Mouse (Mus musculus) adrenal gland, postnatal 25 days (tissue): ENCODE measurements around the gene Ear2. TPM values are rescaled to one million over a fixed set of nuclear protein-coding genes. Genes with fewer than 3 reads are reported as not detected.
"Not testable (repeated sequence)": the region's sequence is repeated elsewhere in the genome, so short reads cannot be mapped to it uniquely, and the experiment has no call there.

Experiments
- DNase-seq: peaks from one replicate; pipeline ENCODE4 v3.0.0; 2021; ENCODE audit warnings: mixed read lengths
- long read RNA-seq: library from polyadenylated mRNA; stranded (forward); transcript quantifications from one replicate; pipeline ENCODE4 v2.0.0, GENCODE M21; 2021
- total RNA-seq: library from RNA; stranded (reverse); gene quantifications from 2 replicates; pipeline ENCODE4 v1.2.3, GENCODE M21; 2021

The Ear2 gene
- 0.64 TPM in 1 of 2 replicates, not detected in the other for total RNA-seq
- long read RNA-seq: 0 reads

DNA sequence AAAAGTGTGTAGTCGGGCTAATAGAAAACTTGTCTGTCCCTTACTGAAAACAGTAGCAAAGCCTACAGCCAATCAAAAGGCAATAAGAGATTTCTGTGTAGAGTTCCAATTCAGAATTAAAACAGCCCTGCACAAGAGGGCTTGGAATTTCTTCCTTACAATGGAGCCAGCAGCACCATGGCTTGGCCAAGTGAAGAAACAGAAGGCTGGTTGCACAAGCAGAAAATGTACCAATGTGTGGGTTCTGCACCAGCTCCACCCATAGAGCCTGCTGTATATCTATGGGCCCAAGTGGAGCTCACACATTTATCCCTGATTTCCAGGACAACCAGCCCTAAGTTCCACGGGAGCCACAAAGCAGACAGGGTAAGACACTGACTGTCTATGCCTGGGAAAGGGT lies at the start of gene Ear2:
TSS of gene Ear2 (plus strand) at position 301 of the 400 bp plus-strand sequence.
- DNase-seq: not testable (repeated sequence)

- DNase-seq: not testable (repeated sequence)
Measured at GRCm38 (mm10) chr14:44067879-44068278, 34.6 kb upstream of the Ear2 start.

- DNase-seq: not testable (repeated sequence)
Measured at GRCm38 (mm10) chr14:44070595-44070994, 31.9 kb upstream of the Ear2 start.

DNA sequence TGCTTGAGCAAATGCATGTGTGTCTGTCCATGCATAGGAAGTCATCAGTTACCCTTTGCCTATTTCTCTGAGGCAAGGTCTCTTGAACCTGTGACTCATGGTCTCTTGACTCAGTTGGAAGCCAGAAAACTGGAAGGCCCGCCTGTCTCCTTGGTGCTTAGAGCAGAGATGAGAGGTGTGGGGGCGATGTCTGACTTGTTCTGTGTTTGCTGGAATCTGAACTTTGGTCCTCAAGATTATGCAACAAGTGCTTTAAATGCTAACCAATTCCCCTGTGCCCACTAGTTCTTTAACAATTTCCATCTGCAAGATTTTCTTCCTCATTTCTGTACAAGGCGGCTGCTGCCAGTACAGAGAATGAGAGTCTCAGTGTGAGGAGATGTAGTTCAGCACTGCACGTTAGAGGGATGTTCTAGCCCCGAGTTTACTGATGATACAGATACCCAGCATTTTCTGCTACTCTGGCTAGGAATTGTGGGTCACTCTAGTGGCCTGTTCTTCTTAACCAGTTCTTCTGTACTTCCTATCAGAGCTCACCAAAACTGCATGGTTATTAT lies 24.6 kb upstream of the Ear2 start:
- DNase-seq: not testable (repeated sequence)

DNA sequence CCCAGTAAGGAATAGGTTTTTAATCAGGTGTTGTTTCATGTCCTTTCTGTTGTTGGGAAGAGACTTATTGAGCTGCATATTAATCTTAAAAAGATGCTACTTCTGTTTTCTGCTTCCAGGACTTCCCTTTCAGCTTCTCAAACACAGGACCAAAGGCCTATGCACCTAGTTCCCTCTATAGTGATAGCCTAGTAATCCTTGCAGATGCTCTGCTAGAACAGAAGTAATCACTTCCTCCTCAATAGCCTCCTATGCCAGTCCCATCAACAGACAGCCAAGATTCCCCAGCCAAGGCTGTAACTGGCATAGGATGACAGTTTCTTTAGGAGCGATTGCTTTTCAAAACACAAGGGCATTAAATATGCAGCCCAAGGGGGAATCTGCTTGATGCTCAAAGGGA lies 15.9 kb upstream of the Ear2 start:
- DNase-seq: not testable (repeated sequence)

- not testable (repeated sequence) for DNase-seq
Measured at GRCm38 (mm10) chr14:44087535-44087934, 14.9 kb upstream of the Ear2 start.

GRCm38 (mm10) chr14:44091524-44091923 lies 10.9 kb upstream of the Ear2 start:
- DNase-seq: not testable (repeated sequence)

DNA sequence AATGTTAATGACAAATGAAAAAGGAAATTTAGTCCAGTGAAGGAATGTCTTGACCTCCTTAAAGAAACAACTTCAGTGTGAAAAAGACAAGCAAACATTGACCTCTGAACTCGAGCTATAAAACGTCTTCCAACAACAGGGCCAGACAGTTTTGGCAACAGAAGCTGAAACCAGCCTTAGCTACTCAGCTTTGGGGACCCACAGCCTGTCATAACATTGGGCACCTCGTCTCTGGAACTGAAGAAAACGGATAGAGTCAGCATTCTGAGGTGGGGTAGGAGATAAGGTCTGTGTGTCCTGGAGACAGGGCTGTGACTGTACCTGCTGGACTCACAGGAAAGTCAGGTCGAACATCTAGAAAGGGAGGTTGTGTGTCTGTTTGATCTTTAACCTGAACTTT lies 8.0 kb upstream of the Ear2 start:
- not testable (repeated sequence) for DNase-seq

GRCm38 (mm10) chr14:44100030-44100429 lies 2.4 kb upstream of the Ear2 start:
- not testable (repeated sequence) for DNase-seq

DNA sequence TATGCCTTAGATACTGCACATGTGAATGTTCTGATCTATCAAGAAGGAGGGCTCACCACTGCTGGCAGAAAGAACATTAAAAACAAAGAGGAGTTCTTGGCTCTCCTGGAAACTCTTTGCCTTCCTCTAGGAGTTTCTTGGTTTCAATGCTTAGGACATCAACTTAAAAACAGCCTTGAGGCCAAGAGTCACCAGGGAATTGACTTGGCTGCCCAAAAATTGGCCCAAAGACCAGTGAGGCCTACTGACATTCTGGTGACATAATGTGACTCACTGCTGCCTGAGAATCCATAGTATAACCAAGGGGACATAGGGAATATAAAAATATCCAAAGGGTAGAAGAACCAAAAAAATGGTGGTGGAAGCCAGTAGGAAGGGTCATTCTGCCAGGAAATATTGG lies 8.5 kb downstream of the Ear2 start:
- peak; percentile 1 for DNase-seq

DNA sequence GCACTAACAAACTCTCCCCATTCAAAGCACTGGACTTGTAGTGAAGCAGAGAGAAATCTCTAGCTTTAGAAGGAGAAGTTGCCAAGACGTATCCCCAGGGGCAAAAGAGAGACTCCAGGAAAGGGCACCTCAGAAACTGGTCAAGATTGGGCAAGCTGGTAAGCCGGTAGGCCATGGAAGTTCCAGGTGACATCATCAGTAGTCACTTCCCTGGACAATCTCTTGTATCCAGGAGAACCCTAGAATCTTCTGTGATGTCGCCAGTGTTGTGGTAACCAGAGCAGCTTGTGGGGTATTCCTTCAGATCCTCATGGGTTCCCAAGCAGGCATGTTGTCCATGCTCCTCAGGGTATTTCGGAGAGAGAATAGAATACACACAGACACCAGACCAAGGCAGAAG lies 21.1 kb downstream of the Ear2 start, which contains the start of gene Gm3327:
TSS of gene Gm3327 (plus strand) at position 301 of the 400 bp plus-strand sequence.
- not testable (repeated sequence) for DNase-seq

Other genes starting within 250 kb of the Ear2 start
- not detected in 2 replicates for gene Ear1, start 227.1 kb upstream of the Ear2 start, total RNA-seq
- not detected in 2 replicates for gene Ear10, start 179.1 kb upstream of the Ear2 start, total RNA-seq
- gene Gm8113, start 177.3 kb upstream of the Ear2 start, total RNA-seq: 7.6 and 10.1 TPM in 2 replicates
- not detected in 2 replicates for gene Ang5, start 145.6 kb upstream of the Ear2 start, total RNA-seq
- gene Ang6, start 100.4 kb upstream of the Ear2 start, total RNA-seq: not detected in 2 replicates
- not detected in 2 replicates for gene Gm3327, start 21.2 kb downstream of the Ear2 start, total RNA-seq
- not detected in 2 replicates for gene Gm8212, start 95.0 kb downstream of the Ear2 start, total RNA-seq
- not detected in 2 replicates for gene 4930503E14Rik, start 110.6 kb downstream of the Ear2 start, total RNA-seq
- gene Gm8220, start 182.9 kb downstream of the Ear2 start, total RNA-seq: not detected in 2 replicates
- gene Gm5930, start 235.9 kb downstream of the Ear2 start, total RNA-seq: not detected in 2 replicates